Mouse (Mus musculus) ES-Bruce4 (cell line): ENCODE data around the gene Cyp2c50.

ENCODE experiments used
- CTCF ChIP-seq: IDR thresholded peaks from one replicate; pipeline ENCODE4 v1.8.1; 2011; ENCODE audit warnings: low read depth, low read length
- EP300 ChIP-seq: IDR thresholded peaks from 2 replicates; pipeline ENCODE4 v1.6.1; 2011; ENCODE audit warnings: low read depth, low read length; ENCODE audit not compliant: insufficient read depth

DNA sequence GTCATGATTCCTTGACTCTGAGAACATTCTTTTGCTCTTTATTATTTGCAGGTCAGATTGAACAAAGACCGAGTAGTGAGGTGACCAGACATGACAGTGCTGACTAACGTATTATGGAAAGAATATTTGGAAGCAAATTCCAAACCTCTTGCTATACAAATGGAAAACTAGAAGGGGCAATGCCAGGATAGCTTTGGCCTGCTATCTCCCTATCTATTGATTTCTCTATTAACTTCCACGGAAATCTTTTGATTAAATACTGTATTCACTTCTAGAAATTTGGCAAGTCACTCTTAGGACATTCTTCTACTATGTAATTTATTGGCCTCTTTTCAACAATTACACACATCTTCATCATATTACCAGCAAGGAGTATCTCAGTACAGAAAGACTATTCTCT, 1.6 kb downstream of the Cyp2c50 start:
- TF ChIP-seq EP300, result no peak
- no peak for TF ChIP-seq CTCF
